Mouse (Mus musculus) induced T-regulatory cell, adult 2 months (primary cell): ENCODE data around the gene Ppp1r9b.

Source experiments
- DNase-seq: peaks from one replicate; pipeline ENCODE4 v3.0.0-alpha.2; 2012; ENCODE audit warnings: low read depth

The Ppp1r9b gene

GRCm38 (mm10) chr11:95023481-95023880 lies 32.6 kb downstream of the Ppp1r9b start:
- no peak for DNase-seq

GRCm38 (mm10) chr11:95024439-95025184 lies 33.8 kb downstream of the Ppp1r9b start:
- DNase-seq = no peak

- no peak for DNase-seq
These were observed 34.6 kb downstream of the Ppp1r9b start for GRCm38 (mm10) chr11:95025227-95026012.

DNA sequence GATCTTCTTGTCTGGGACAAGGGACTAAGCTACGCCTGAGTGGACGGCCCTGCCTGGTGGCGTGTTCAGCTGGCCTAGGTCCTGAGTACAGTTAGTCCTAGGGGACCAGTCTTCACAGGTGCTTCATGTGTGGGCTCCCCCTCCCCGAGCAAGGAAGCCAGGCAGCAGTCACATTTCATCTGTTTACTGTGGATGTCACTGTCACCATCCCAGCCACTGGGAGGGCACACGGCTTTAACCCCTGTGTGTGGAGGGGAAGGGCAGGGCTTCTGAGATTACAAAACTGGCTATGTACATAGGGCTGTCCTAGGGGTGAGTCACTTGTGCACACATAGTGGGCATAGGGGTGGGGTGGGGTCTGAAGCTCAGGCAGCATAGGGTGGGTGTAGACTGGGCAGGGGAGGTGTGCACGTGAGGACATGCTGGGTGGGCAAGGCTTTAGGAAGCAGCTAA lies 35.3 kb downstream of the Ppp1r9b start:
- DNase-seq = no peak

DNA sequence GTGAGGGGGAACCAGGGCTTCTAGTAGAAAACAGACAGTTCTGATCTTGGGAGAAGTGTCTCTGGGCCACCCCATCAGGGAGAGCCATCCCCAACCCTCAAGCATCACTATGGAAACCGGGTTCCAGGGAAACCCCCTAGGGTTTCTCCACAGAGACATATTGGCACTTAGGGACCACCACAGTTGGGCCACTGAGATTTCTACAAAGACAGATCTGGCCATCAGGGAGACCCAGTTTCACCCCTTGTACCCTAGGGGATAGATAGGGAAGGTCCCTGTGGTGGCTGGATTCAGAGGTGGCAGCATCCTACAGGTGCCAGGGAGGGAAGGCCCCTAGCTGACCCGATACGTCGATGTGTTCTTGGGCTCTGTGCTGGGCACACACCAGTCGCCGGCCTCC lies 36.0 kb downstream of the Ppp1r9b start:
- DNase-seq = no peak

- no peak for DNase-seq
These were observed 37.1 kb downstream of the Ppp1r9b start for GRCm38 (mm10) chr11:95027850-95028470.

- no peak for DNase-seq
These were observed 42.1 kb downstream of the Ppp1r9b start for GRCm38 (mm10) chr11:95032945-95033344.

DNA sequence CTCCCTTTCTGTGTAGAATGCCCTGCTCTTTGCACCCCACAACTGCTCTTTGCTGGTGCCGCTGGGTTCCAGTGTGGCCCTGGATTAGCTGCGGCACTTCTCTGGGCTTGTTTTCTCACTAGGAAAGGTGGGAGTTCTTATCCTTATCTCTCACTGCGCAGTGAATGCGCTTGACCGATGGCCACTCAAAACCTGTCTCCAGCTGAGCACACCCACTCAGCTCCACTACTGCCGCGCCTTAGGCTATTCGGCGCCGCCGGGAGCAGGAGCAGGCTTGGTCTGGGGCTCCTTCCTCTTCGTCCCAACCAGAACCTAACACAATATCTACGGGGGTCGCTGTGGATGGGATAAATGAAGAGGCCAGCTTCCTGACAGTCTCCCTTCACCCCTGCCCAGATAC lies 42.8 kb downstream of the Ppp1r9b start:
- no peak for DNase-seq

DNA sequence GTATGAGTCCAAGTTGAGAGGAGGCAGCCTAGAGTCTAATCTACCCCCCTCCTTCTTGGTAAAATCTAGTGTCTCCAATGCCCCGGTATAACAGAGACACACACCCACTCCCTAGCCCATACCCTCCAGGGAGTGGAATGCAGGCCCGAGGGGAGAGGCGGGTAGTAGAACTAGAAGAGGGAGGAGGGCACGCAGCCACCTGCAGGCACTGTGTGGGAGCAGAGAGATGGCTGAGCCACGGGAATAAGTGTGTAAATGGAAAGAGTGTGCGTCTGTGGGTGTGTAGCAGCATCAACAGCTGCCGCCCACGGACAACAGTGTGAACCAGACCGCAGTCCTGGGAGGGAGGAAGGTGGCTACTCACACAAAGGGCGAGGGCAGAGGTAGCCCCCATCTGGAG lies 44.1 kb downstream of the Ppp1r9b start:
- DNase-seq = no peak

GRCm38 (mm10) chr11:95036521-95036920 lies 45.7 kb downstream of the Ppp1r9b start:
- no peak for DNase-seq

DNA sequence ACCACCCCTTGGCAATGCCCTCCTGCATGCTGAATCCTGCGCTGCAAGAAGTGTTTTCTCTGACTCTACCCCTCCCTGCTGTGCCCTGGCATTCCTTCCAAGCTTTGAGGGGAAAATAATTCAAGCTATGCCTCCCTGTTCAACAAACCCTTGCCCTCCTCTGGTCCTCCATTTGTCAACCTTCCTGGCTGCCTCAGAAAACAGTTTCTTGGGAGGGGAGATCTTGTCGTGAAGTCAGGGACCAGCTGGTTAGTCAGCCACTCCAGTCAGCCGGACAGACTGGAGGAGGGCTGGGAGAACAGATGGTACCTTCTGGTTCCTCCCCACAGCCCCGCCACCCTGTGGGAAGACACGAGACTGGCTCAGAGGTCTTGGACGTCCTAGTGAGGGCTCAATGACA lies 46.5 kb downstream of the Ppp1r9b start:
- no peak for DNase-seq

DNA sequence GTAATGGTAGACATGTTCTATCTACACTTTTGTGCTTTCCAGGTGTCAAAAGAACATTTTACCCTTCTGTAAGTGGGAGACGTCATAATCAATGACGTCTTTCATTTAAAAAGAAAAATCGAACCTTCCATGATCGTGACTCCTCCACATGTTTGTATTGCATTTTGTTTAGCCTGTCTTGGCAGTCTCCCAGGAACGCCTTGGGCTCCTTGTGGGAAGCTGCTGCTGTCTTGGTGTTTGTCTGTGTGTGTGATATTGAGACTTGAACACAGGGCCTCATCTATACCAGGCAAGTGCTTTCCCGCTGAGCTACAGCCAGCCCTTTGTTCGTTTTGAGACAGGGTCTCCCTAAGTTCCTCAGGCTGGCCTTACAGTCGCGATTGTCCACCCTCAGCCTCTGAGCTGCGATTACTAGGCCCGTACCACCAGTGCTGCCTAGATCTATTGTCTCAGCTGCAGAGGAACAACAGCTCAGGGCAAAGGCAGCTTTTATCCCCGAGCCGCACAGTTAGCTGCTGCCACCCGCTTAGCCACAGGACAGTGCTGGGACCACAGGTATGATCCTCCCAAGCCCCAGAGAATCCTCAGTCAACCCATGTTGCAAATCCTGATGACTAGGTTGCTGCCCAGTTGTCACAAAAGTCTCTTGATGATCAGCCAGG lies 47.5 kb downstream of the Ppp1r9b start:
- DNase-seq = no peak

DNA sequence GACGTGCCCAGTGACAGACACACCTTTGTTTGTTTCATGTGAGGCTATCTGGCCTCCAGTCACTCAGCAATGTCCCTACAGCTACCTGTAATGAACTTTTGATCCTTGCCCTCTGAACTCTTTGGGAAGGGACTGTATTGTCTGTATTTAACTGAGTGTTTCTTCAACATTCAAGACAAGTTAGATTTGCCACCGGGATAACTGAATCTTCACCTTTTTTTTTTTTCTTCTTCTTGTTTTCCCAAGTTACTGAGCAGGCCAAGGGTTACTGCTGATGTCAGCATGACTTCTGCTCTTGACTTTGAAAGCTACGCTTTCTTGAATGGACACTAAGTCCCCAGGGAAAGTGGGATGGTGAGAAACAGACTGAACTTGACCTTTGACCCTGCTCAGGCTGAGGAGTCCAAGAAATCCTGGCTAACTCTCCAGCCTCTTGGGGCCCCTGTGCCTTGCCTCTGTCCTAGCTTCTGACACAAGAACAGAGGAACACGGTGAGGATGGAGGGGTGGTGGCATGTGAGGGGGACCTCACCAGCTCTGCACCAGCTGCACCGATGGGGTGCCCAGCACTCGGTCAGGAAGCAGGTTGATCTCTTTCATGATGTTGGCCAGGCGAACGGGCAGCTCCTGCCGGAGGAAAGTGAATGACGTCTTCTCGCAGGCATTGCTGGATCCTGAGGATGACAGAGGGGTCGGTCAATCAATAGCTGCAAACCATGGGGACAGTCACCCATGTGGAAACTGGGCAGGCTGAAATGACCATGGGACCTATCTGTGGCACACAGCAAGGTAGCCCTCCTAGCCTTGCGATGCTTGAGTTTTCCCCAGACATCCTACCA lies 48.2 kb downstream of the Ppp1r9b start:
- DNase-seq = no peak

DNA sequence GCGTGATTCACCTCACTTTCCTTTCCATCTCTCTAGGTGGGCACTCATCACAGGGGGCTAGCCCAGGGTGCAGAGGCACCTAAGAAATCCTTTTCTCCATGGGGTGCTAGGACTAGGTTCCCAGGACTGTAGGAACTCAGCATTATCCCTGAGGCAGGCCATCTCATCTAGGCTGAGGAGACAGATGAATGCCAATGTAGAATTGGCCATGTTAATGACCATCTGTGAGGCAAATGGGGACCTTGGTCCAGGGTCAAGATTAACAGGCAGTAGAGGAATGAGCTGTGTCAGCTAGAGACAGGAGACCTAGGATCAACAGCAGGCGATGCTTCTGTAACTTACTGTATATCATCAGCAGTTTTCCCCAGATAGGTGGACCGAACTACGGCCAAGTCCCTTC lies 48.9 kb downstream of the Ppp1r9b start:
- no peak for DNase-seq

DNA sequence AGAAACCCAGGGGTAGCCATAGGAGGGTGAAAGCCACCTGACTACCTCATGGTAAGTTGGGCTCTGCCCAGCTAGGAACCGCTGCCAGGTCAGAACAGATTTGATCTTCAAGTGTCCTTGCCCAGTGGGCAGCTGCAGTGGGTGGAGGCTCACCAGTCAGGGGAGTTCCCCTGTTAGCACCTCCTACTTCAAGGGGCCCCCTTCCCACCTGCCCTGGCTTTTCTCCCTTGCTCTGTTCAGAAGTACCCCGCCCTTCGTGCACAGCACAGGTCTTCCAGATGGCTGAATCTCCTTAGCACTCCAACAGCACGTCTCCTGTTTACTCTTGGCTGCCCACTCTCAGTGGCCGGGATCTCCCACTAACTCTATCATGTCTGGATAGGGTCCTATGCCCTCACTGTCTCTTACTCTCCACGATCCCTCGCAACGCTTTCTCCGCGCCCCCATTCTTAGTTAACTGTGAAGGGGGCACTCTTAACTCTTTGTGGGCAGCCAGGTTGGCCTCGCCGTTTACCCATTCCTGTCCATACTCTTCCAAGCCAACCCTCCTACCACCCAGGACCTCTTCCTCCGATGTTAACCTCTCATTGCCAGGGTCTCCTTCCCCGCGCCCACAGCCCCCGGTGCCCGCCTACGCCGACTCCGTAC lies 49.8 kb downstream of the Ppp1r9b start:
- DNase-seq = peak; percentile 30

- DNase-seq = peak; percentile 88
These were observed 50.3 kb downstream of the Ppp1r9b start, which contains the start of gene Pdk2 for GRCm38 (mm10) chr11:95041139-95041609. Gene Pdk2, minus strand, starts transcription at chr11:95041354.

- DNase-seq = peak; percentile 80
These were observed 51.3 kb downstream of the Ppp1r9b start for GRCm38 (mm10) chr11:95042096-95042495.

DNA sequence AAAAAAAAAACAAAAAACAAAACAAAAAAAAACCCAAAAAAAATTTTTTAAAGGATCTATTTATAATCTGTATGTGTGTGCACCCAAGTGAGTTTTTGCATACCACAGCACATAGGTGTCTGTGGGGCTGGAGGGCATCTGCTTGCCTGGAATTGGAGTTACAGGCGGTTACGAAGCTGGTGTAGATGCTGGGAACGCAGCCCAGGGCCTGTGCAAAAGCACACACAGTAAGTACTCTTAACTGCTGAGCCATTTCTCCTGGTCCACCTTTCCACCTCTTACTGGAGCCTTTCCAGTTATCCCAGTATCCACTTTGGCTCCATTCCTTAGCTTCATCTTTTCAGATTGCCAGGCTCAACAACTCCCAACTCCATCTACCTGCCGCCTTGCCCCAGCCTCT lies 52.2 kb downstream of the Ppp1r9b start:
- no peak for DNase-seq

DNA sequence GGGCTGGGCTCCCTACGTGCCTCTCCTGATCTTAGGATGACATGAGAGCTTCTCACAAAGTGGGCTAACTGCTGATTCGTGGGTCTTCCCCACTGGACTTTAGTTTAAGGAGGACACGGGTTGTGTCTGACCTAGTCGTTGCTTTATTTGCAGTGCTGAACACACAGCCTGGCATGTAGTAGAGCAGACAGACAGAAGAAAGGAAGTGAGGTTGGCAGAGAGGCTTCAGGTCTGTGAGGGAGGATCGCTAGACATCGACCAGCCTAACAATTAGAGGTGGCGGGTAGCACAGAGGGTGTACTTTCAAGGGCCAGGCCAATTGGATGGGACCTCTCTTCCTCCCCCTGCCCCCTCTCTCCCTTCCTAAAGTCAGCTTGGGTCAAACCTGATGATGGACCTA lies 52.8 kb downstream of the Ppp1r9b start:
- no peak for DNase-seq

GRCm38 (mm10) chr11:95044185-95044870 lies 53.5 kb downstream of the Ppp1r9b start:
- DNase-seq = no peak
